Mouse (Mus musculus): ENCODE results near the gene Gm6993.

DNA sequence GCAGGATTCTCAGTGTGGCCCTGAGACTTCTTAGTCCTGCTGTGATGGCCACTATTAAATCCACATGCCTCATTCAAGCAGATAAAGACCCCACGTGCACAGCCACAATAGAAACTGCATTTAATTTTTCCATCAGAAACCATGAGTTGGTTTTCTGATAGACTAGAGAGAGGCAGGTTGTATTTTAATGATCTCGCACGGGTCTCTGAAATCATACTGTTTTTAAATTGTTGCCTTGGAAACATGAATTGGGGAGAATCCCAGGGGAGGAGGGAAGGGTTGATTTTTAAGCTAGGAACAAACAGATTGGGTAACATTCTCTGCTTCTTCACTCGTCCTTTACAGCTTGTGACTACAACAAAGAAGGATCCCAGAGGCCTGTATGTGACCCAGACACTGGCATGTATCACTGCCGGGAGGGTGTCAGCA, 31.2 kb upstream of the Gm6993 start:
- TF ChIP-seq CTCF (IDR thresholded peaks at IDR 0.05; ENCODE audit: low read depth) (no peak), EP300 (optimal IDR thresholded peaks at IDR 0.05) (no peak)
